Mouse (Mus musculus) adrenal gland, postnatal 25 days (tissue): ENCODE data around the gene Qsox2. TPM values are rescaled to one million over a fixed set of nuclear protein-coding genes. Genes with fewer than 3 reads are reported as not detected.

ENCODE experiments used
- DNase-seq: peaks from one replicate; pipeline ENCODE4 v3.0.0; 2021; ENCODE audit warnings: mixed read lengths
- total RNA-seq: library from RNA; stranded (reverse); gene quantifications from 2 replicates; pipeline ENCODE4 v1.2.3, GENCODE M21; 2021

Gene Qsox2
- total RNA-seq, 1 experiment from 2014 or later, result 19.7 TPM

GRCm38 (mm10) chr2:26223961-26224360 is 13.4 kb downstream of the Qsox2 start:
- DNase-seq, result no peak

GRCm38 (mm10) chr2:26214526-26214925 is 22.8 kb downstream of the Qsox2 start:
- peak; percentile 54 for DNase-seq

GRCm38 (mm10) chr2:26209566-26209965 is 27.8 kb downstream of the Qsox2 start:
- DNase-seq, result no peak

GRCm38 (mm10) chr2:26208126-26208789 is 29.1 kb downstream of the Qsox2 start, which contains the start of gene Lhx3:
TSS of gene Lhx3 (minus strand) at chr2:26208289.
- peak; percentile 95 for DNase-seq

GRCm38 (mm10) chr2:26207559-26207958 is 29.8 kb downstream of the Qsox2 start:
- no peak for DNase-seq

GRCm38 (mm10) chr2:26205761-26206160 is 31.6 kb downstream of the Qsox2 start:
- DNase-seq, result no peak

- peak; percentile 67 for DNase-seq
Observed at GRCm38 (mm10) chr2:26205126-26205525, 32.2 kb downstream of the Qsox2 start.

GRCm38 (mm10) chr2:26202849-26203475 is 34.4 kb downstream of the Qsox2 start:
- DNase-seq, result peak; percentile 59

GRCm38 (mm10) chr2:26201926-26202848 is 35.1 kb downstream of the Qsox2 start:
- DNase-seq, result peak; percentile 34

- DNase-seq, result no peak
Observed at GRCm38 (mm10) chr2:26198488-26198887, 38.8 kb downstream of the Qsox2 start.

- DNase-seq, result no peak
Observed at GRCm38 (mm10) chr2:26194552-26195339, 42.6 kb downstream of the Qsox2 start.

GRCm38 (mm10) chr2:26188517-26188916 is 48.8 kb downstream of the Qsox2 start:
- no peak for DNase-seq

- DNase-seq, result peak; percentile 42
Observed at GRCm38 (mm10) chr2:26184352-26184751, 53.0 kb downstream of the Qsox2 start.

- DNase-seq, result peak; percentile 67
Observed at GRCm38 (mm10) chr2:26182646-26183045, 54.7 kb downstream of the Qsox2 start.

- no peak for DNase-seq
Observed at GRCm38 (mm10) chr2:26177189-26177588, 60.1 kb downstream of the Qsox2 start.

GRCm38 (mm10) chr2:26176731-26177130 is 60.6 kb downstream of the Qsox2 start:
- DNase-seq, result no peak

GRCm38 (mm10) chr2:26175191-26175590 is 62.1 kb downstream of the Qsox2 start:
- peak; percentile 30 for DNase-seq

GRCm38 (mm10) chr2:26172166-26172565 is 65.2 kb downstream of the Qsox2 start:
- no peak for DNase-seq

- no peak for DNase-seq
Observed at GRCm38 (mm10) chr2:26170376-26170775, 66.9 kb downstream of the Qsox2 start.

GRCm38 (mm10) chr2:26168843-26169579 is 68.3 kb downstream of the Qsox2 start:
- DNase-seq, result no peak

- no peak for DNase-seq
Observed at GRCm38 (mm10) chr2:26166890-26167289, 70.4 kb downstream of the Qsox2 start.
